Mouse (Mus musculus) left cerebral cortex, adult 11 months (tissue): ENCODE measurements around the gene H2-Eb1.

Source experiments
- DNase-seq: peaks from one replicate; pipeline ENCODE4 v3.0.0; 2022; ENCODE audit warnings: low spot score

H2-Eb1 gene

DNA sequence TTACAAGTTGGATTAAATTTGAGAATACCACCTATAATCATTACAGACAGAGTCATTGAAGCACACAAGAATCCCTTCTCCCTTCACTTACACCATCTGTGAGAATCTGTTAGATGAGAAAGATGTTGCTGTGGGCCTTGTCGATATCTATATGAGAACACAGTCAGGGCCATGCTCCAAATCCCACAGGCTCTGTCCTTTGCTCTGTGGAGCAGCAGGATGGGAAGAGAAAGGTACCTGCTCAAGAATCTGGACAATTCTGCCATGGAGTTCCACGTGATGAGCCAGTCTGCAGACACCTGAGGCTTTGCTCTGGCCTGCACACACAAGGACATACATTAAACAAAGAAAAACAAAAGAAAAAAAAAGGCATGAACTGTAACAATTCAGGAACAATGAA lies 11.0 kb downstream of the H2-Eb1 start:
- no peak for DNase-seq

DNA sequence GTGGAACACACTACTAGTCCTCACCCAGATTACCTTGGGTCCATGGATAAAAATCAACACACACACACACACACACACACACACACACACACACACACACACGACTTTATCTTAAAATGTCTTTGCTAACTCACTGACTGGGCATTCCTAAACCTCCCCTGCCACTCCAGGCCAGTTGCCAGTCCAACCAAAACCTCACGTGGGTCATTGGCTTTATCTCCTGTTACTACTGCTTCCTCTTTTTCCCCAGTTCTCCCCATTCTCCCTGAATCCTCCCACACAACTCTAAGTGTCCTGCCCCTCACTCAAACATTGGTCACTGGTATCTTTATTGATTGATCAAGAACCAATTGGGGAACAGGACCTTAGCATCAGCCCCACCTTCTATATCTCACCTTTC lies 11.6 kb downstream of the H2-Eb1 start:
- no peak for DNase-seq

DNA sequence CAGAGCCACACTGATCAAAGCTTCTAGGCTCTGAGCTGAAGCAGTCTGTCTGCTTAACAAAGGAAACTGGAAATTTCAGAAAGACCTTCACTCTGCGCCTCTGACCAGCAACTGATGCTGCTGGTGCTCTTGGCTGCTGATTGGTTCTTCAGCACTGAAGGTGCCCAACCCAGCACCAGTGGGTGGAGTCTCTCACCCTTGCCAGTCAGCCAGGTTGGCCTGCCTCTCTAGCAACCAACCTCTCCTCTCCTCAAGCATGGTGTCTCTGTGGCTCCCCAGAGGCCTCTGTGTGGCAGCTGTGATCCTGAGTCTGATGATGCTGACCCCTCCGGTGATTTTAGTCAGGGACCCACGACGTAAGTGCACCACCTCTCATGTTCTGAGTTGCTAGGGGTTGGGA lies 19.8 kb downstream of the H2-Eb1 start, which contains the start of gene H2-Eb2:
TSS of gene H2-Eb2 (plus strand) at position 230 of the 400 bp plus-strand sequence.
- DNase-seq, result no peak

DNA sequence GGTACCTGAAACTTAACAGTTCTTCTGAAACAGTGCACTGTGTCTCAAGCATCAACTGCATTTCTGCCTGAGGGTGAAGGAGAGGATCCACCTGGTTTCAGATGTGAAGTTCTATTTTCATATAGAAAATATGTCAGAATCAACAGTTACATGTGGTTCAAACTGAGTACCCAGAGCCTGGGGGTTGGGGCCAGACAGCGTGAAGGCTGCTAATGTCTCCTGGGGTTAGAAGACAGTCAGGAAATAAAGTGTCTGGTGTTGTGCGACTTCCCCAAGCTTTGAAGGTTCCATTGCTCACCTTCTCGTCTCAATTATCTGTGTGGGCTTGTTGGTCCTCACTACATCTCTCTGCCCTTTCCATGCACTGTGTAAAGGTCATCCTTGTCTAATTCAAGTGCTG lies 20.7 kb downstream of the H2-Eb1 start:
- DNase-seq, result no peak

DNA sequence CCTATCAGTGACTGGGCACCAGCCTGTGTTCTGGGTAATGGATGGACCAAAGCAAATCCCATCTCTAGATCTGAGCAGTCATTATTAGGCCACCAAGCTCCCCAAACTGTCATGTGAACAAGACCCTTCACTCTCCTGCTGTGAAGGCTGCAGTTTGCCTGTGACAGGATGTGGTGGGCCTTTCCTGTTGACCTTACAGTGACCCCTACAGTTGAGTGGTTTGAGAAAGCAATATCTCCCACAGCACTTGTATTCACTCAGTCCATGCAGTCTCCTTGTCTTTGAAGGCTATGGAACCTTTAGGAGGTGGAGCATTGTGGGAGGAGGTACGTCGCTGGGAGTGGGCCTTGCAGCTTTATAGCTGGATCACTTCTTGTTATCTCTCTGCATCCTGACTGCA lies 24.1 kb downstream of the H2-Eb1 start:
- no peak for DNase-seq

DNA sequence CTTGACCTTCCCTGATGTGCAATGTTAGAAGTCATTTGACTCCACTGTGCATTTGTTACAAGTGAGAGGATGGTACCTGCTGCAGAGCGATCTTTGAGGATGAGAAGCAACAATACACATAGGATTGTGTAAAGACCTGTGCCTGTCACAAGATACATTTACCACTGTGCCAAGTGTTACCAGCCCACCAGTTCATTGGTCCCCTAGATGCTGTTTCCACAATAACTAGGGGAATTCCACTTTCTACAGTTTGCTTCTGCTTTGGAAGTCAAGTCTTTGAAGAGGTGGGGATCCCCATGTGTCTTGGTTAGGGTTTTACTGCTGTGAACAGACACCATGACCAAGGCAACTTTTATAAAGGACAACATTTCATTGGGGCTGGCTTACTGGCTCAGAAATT lies 25.5 kb downstream of the H2-Eb1 start:
- no peak for DNase-seq

DNA sequence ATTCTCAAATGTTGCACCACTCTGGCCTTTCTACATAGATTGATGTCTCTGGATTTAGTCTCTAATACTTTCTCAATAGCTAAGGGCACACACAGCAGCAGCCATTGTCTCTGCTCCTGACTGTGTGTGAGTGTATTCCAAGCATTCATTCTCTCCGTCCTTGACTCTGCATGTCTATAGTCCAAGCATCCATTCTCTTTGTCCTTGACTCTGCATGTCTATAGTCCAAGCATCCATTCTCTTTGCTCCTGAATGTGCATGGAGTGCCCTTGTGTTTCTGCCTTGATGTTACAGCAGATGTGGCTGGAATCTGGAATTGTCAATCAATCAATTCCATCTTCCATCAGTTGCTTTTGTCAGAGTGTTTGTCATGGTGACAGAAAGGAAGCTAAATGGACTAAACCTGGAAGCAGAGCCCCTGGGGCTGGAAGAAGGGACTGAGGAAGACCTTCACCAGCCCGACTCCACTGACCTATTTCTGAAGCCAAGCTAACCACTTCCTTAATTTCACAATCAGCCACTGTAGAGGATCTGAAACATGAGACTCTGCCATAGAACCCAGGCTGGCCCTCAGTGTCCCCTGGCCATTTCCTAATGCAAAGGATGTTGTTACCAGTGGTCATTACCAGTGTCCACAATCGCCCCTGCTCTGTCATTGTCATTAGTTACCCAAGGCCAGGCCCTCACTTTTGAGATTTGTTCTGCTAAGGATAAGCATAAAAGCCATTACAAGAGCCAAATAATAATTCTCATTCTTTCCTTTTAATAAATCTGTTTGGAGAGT lies 35.1 kb downstream of the H2-Eb1 start:
- no peak for DNase-seq

DNA sequence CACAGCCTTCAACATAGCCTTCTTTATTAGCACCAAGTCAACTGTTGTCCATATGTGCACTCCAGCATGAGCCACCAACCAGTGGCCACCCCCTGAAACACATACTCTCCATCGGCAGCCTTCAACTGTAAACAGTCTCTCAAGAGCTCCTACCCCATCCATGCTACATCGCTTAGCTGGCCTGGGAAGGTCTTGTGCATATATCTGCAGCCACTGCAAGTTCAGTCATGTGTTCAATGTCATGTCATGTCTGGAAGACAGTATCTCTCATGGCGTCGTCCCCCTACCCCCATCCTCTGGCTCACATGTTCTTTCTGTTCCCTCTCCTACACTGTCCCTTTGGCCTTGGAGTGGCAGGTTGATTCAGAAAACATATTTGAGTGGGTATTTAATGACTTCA lies 39.2 kb downstream of the H2-Eb1 start:
- no peak for DNase-seq

DNA sequence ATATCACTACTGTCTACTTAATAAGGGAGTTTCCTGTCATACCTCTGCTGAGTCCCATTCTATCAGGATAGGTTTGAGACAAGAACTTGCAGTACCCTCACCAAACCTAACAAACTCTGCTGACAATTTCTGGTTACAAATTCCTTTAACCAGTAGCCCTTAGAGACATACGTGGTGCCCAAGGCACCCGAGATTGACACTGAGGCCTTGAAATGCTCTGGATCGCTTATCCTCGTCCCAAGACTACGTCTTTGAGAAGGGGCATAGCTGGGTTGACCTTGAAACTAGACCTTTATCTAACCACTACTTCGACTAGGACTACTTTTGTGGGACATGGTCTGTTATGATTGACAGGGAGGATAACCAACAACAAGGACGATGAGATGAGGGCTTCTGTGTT lies 39.8 kb downstream of the H2-Eb1 start:
- no peak for DNase-seq

DNA sequence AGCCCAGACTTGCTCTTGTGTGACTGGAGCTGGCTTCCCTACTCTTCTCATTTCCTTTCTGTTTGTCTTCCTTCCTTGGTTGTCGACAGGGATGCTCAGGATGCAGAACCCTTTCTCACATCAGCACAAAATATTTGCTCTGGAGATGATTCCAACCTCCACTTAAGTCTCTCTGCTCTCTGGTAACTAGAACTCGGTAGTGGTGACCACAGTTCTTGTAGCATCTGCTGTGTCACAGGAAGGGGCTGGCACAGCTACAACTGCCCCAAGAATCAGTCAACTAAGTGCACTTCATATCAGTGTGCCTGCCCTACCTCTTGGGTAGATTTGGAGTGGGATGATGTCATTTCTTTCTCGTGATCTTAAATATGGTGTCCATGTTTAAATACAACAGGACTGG lies 40.4 kb downstream of the H2-Eb1 start:
- no peak for DNase-seq

DNA sequence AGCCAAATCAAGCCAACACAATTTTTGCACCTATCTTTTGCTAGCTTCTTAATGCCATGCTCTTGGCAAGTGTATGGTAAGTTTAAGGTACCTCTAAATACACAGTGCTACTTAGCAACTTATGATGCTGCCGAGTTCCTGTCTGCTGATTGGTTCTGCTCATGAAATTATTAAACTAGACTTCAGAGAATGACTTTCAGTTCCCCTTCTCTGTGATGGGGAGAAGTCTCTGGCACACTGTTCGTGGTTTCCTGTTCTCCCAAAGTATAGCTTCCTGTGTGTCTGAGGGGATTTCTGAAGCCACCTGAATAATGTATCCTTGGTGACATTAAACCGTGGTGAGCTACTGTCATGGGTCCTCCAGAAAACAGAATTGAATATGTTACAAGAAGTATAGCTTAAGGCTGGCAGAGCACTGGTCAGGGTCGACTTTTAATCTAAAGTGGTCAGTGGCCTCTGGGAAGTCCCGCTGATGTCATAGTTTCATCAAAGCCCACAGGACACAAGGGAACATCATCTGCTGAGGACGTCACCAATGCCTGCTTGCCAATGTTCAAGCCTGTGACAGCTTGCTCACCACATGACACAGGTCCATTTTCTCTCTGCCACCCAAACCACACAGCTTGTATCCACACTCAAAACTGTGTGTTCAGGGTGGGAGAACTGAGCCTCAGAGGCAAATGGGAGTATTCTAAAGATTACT lies 42.1 kb downstream of the H2-Eb1 start:
- peak; percentile 49 for DNase-seq

DNA sequence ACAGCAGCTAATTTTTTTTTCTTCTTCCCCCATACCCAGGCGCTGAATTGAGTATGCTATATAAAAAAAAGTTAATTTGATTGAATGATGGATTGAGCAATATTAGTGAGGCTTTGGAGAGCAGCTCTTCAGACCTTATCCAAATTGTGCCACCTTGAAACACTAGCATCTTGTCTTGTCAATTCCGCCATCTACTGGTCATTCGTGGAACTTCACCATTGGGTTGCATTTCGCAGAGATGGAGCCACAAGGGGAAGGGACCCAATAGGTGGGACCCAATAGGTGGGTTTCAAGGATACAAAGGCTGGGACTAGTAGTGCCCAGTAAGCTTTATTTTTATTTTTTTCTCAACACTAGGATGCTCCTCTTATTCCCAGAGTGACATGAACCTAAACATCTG lies 43.8 kb downstream of the H2-Eb1 start:
- DNase-seq, result peak; percentile 48

DNA sequence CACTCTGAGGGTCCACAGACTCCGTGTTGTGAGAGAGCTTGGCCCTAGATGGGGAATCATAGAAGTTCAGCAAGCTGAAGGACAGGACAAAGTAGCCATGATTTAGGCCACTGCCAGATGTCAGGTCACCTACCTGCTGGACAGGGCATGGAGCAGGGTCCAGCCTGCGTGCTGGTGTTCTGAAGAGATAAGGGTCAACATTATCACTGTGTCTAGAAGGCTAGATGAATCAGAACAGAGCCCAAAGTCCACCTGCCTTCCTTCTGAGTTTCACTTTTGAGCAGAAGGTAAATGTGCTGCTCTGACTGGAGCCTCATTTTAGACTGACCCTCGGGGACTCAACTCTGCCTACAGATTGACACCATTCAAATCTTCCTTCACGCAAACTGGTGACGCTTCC lies 48.9 kb downstream of the H2-Eb1 start, which contains the start of gene Btnl2:
TSS of gene Btnl2 (plus strand) at position 284 of the 400 bp plus-strand sequence.
- DNase-seq, result no peak

DNA sequence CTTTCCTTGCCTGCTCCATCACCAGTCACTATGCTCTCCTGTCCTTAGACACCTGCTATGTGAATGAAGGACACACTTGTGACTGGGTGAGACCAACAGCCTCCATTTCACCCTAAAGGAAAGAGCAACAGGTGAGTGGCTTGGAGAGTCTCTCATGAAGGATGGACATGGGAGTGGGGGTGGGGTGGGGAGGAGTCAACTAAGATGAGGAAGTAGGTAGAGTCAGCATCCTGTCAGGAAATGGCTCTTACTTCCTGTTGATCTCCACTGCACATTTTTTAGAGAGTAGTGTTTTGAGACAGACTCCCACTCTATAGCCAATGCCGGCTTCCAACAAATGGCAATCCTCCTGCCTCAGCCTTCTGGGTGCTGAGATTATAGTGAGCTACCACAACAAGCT lies 49.3 kb downstream of the H2-Eb1 start:
- DNase-seq, result no peak

DNA sequence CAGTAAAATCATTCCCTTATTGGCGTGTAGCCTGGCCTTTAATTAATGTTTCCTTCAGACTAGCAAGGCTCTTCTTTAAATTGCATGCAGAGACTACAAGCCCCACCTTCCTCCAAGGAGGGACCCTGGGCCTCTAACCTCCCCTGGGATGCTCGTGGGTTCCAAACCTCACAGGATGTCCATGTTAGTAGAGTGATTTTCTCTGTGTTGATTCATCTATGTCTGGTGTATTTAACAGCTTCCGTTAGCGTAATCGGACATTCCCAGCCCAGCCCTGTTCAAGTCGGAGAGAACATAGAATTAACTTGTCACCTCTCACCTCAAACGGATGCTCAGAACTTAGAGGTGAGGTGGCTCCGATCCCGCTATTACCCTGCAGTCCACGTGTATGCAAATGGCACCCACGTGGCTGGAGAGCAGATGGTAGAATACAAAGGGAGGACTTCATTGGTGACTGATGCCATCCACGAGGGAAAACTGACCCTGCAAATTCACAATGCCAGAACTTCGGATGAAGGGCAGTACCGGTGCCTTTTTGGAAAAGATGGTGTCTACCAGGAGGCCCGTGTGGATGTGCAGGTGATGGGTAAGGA lies 57.4 kb downstream of the H2-Eb1 start:
- no peak for DNase-seq

DNA sequence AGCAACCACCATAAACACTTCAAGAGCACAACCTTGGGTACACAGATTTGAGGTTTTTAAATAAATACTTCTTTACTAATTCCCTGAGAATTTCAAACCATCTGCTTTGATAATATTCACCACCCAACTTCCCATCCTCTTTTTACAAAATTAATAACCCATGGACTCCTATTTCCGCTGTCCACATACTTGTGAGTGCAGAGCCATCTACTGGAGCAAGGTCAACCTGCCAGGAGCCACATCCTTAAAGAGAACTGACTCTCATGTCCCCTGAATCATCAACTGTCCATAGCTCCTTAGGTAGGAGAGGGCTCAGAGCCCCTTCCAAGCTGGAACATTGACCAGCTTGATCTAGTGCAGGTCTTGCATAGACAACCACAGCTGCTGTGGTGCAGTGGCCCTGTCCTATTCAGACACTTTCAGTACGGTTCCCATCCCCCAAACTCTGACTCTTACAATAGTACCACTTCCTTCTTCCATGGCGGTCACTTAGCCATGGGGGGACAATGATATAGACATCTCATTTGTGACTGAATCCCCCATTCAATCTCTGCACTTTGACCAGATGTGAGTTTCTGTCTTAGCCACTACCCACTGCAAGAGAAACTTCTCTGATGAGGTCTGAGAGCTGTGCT lies 58.1 kb downstream of the H2-Eb1 start:
- no peak for DNase-seq

DNA sequence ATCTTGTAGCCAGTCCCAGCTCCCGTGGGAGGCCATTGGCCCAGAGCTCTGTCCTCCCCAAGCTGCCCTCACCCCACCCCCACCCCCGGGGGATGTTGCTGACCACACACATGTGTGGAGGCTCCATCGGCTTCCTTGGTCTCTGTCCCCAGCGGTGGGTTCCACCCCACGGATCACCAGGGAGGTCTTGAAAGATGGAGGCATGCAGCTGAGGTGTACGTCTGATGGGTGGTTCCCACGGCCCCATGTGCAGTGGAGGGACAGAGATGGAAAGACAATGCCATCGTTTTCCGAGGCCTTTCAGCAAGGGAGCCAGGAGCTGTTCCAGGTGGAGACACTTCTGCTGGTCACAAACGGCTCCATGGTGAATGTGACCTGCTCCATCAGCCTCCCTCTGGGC lies 59.4 kb downstream of the H2-Eb1 start:
- DNase-seq, result no peak
